Mouse (Mus musculus) erythroblast, embryonic 14.5 days (primary cell): ENCODE measurements around the gene Tdrd9. TPM values are rescaled to one million over a fixed set of nuclear protein-coding genes. Genes with fewer than 3 reads are reported as not detected.

Experiments
- H3K27me3 ChIP-seq: 2 replicates; pipeline ENCODE4 v1.6.1; 2012; ENCODE audit warnings: inconsistent platforms; ENCODE audit not compliant: control insufficient read depth
- H3K36me3 ChIP-seq: 2 replicates; pipeline ENCODE4 v1.6.1; 2012; ENCODE audit warnings: mild to moderate bottlenecking, inconsistent platforms; ENCODE audit not compliant: control insufficient read depth
- H3K4me1 ChIP-seq: 2 replicates; pipeline ENCODE4 v1.6.1; 2012; ENCODE audit warnings: inconsistent platforms; ENCODE audit not compliant: control insufficient read depth
- H3K4me3 ChIP-seq: replicated peaks from 2 replicates; pipeline ENCODE3; 2012; ENCODE audit warnings: moderate library complexity, mild to moderate bottlenecking, inconsistent platforms
- H3K9me3 ChIP-seq: 2 replicates; pipeline ENCODE4 v1.6.1; 2012; ENCODE audit warnings: low read length, inconsistent platforms, mixed read lengths; ENCODE audit not compliant: control insufficient read depth
- GATA1 ChIP-seq: IDR thresholded peaks from 2 replicates; pipeline ENCODE4 v1.6.1; 2012; ENCODE audit warnings: low read length, inconsistent platforms, mixed read lengths
- TAL1 ChIP-seq: IDR thresholded peaks from 3 replicates; pipeline ENCODE4 v1.6.1; 2012; ENCODE audit warnings: low read length, inconsistent platforms, mixed read lengths
- polyA plus RNA-seq: library from polyadenylated mRNA; stranded (reverse); fragments of >175 nt; gene quantifications from 2 replicates; pipeline ENCODE4 v1.2.3, GENCODE M21; 2012

The Tdrd9 gene
- polyA plus RNA-seq, 1 experiment, result not detected

DNA sequence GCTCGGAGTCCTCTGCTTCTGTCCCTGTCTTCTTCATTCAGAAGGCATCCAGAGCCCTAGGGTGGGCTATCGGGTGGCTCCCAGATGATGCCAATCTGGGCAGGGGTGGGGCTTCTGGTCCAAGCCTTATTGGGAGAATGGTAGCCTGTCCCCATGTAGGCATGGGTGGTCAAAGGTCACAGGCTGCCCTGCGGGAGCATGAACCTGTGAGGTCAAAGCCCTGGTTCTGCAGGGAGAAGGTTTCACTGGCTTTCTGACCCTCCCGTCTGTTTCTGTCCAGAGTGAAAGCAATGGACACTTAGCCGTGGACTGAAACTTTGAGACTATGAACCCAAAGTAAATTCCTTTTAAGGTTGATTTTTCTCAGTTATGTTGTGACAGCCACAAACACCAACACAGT, 15.2 kb upstream of the Tdrd9 start:
- H3K27me3 ChIP-seq, result no peaks in the 10 kb centered on the region
- no peak overlapping the region for H3K4me3 ChIP-seq
- H3K36me3 ChIP-seq, result peaks cover 26% of the 10 kb centered on the region
- H3K4me1 ChIP-seq, result peaks cover 8% of the 10 kb centered on the region
- TF ChIP-seq TAL1, result no peak
- TF ChIP-seq GATA1, result no peak
- peaks cover 5% of the 10 kb centered on the region; the same call in 1 of the 2 replicates for H3K9me3 ChIP-seq

DNA sequence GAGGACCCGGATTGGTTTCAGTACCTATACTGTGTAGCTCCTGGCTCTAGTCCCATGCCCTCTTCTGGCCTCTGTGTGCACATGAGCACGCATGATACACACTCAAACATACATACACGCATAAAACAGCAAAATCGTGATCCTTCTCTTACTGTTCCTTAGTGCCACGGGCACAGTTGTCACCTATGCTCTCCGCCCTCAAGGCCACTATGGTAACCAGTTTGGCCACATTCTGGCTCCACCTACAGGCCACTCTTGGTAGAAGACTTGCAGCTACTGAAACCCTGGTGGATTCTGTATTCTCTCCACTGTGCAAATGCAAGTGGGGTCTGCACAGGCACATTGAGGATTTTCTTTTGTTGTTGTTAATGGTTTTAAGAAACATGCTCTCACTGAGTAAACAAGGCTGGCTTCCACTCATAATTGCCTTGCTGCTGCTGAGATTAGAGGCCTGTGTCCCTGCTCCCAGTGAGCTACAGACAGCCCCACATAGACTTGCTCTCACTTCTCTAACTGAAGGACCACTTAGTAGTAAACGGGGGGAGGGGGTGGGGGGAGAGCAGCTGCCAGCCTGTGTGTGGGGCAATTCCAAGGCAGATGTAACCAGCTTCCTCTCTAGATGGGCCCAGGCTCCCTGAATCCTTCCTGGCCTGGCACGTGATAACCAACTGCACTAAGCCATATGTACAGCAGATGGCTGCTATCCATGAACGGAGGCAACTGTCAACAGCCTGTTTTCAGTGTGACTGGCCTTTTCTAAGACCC, 13.1 kb upstream of the Tdrd9 start:
- Histone ChIP-seq H3K4me1 (peaks cover 8% of the 10 kb centered on the region), H3K36me3 (peaks cover 46% of the 10 kb centered on the region), H3K9me3 (peaks cover 5% of the 10 kb centered on the region; the same call in 1 of the 2 replicates), H3K27me3 (no peaks in the 10 kb centered on the region), H3K4me3 (no peak overlapping the region)
- TF ChIP-seq TAL1 (no peak), GATA1 (no peak)

DNA sequence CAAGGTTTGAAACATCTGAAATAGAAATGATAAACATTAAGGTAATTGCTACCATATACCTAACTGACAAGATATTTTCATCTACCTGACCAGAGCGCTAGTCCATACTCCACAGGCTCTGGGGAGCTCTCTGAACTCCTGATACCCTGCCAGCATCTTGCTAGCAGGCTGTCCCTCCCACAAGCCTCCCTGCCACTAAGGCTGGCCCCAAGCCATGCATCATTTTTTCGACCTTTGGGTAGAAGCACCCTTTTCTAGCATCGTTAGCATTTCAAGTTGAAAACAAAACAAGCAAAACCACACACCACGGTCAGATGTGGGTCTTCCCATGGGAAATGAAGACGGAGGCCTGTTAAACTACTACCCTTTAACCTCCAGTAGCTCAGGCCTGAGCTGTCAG, 8.0 kb upstream of the Tdrd9 start:
- no peak for TF ChIP-seq GATA1
- Histone ChIP-seq H3K27me3 (no peaks in the 10 kb centered on the region), H3K4me1 (peaks cover 33% of the 10 kb centered on the region), H3K4me3 (no peak overlapping the region), H3K36me3 (peaks cover 62% of the 10 kb centered on the region), H3K9me3 (peaks cover 5% of the 10 kb centered on the region; the same call in 1 of the 2 replicates)

DNA sequence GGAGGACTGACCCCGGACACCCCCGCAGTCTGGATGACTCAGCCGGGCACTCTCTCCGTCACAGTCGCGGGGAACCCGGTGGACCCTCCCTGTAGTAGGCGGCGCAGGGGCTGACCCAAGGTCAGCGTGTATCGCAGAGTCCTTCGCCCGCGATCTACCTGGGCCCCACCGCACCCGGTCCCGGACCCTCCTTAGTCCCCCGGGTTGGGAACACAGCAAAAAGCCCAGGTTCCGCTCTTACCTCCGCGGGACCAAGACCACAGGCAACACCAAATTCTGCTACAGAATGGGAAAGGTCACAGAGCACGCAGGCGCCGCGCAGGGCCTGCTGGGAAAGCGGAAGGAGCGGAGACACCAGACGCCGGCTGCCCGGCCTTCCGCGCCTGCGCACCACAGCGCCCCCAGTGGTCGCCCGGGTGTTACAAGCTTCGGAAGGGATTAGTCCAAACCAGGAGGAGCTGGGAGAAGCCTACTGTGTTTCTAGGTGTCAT, 4.6 kb upstream of the Tdrd9 start, which contains the start of gene Atp5mpl:
Atp5mpl (minus strand) TSS at position 295 of the 491 bp plus-strand sequence.
- no peaks in the 10 kb centered on the region for H3K27me3 ChIP-seq
- H3K4me1 ChIP-seq, result peaks cover 30% of the 10 kb centered on the region
- peak within 1 kb of the TSS; percentile 86 for H3K4me3 ChIP-seq

DNA sequence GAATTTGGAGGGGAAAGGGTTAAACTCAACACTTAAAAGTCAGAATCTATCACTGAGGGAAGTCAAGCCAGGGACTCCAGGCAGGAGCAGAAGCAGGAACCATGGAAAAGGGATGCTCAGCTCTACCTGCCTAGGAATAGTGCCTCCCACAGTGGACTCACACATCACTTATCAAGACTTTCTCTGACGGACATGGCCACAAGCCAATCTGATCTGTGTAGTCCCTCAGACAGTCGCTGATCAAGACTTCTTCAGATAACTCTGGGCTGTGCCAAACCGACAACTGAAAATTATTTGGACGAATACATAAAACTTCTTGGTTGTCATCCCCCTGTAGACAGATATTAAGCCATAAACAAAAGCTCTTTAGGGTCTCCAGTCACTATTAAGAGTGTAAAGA, 1.3 kb upstream of the Tdrd9 start:
- no peaks in the 10 kb centered on the region for H3K9me3 ChIP-seq
- TF ChIP-seq TAL1 (no peak), GATA1 (no peak)
- no peak overlapping the region for H3K4me3 ChIP-seq
- H3K4me1 ChIP-seq, result peaks cover 18% of the 10 kb centered on the region
- no peaks in the 10 kb centered on the region for H3K27me3 ChIP-seq
- H3K36me3 ChIP-seq, result no peaks in the 10 kb centered on the region; the same call in 1 of the 2 replicates

More for the DNA sequence above, 4.6 kb upstream of the Tdrd9 start, which contains the start of gene Atp5mpl:
- Histone ChIP-seq H3K9me3 (no peaks in the 10 kb centered on the region), H3K36me3 (peaks cover 30% of the 10 kb centered on the region)
- no peak for TF ChIP-seq GATA1
- no peak for TF ChIP-seq TAL1

DNA sequence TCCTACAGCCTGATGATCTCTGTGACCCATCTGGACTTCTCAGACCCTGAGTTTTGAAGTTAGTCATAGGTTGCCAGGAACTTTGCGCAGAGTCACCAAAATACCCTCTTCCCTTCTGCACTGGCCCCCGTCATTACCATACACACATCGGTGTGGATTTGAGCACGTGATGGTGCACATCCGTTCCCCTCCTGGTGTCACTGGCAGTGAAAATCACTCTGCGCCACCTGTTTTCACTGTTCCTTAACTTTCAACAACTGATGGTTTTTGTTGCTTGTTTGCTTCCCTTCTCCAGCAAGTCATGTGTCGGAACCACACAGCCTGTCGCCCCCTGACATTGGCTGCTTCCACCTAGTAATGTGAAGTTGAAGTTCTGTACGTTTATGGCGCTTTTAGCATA, 1.1 kb downstream of the Tdrd9 start:
- H3K27me3 ChIP-seq, result peaks cover 2% of the 10 kb centered on the region; the same call in 1 of the 2 replicates
- H3K36me3 ChIP-seq, result no peaks in the 10 kb centered on the region
- TF ChIP-seq TAL1 (no peak), GATA1 (no peak)
- no peak overlapping the region for H3K4me3 ChIP-seq
- no peaks in the 10 kb centered on the region for H3K4me1 ChIP-seq
- no peaks in the 10 kb centered on the region for H3K9me3 ChIP-seq

DNA sequence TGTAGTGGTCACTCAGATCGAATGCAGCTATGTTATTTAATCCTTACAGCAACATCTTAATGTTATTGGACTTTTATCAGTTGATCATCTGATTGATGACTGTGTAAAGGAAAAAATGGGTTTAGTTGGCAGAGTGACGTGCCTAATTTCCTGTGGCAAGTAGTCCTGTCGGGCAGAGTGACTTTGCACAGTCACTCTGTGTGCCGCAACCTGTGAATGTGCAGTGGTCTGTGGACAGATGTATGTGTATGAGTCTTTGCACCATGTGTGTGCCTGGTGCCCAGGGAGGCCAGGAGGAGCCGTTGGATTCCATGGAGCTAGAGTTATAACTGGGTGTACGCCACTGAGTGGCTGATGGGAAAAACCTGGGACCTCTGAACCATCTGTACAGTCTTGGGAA, 3.2 kb downstream of the Tdrd9 start:
- Histone ChIP-seq H3K4me3 (no peak overlapping the region), H3K4me1 (no peaks in the 10 kb centered on the region), H3K36me3 (no peaks in the 10 kb centered on the region), H3K27me3 (peaks cover 7% of the 10 kb centered on the region), H3K9me3 (no peaks in the 10 kb centered on the region)
- TF ChIP-seq GATA1, result no peak
- TF ChIP-seq TAL1, result no peak

DNA sequence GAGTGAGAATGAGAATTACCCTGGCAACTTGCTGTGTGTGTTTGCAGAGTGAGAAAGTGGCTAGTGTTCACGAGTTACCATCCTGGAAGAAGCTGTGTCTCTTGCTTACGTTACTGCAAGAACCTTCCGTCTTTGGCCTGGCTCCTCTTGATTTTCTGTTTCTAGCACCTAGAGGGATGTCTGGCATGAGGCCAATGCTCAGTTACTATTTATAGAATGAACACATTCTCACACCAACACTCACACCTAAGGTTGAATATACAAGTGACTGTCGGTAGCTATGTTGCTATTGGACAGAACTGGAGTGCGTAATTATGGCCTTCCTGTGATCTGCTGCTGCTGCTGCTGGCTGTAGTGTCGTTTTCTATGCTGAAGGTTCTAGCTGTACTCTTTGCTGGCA, 5.8 kb downstream of the Tdrd9 start:
- TF ChIP-seq GATA1, result no peak
- TF ChIP-seq TAL1, result no peak
- H3K36me3 ChIP-seq, result no peaks in the 10 kb centered on the region
- H3K4me3 ChIP-seq, result no peak overlapping the region
- no peaks in the 10 kb centered on the region for H3K9me3 ChIP-seq
- peaks cover 7% of the 10 kb centered on the region for H3K27me3 ChIP-seq
- no peaks in the 10 kb centered on the region for H3K4me1 ChIP-seq

DNA sequence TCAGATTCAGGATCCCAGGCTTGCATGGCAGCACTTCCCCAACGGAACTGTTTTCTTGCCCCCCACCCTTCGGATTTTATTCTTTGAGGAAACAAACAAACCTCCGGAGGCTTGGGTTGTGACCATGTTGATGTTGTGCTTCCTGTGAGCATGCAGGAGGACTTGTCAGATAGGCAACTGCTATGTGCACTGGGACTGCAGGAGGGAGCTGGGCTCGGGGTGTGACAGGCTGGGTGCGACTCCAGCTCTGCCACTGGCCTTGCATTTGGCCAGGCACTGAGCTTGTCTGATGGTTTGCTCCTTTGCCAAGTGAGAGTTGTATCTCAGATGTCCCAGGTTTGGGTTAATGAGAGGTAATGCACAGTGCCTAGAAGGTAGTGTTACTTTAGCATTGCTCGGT, 6.9 kb downstream of the Tdrd9 start:
- Histone ChIP-seq H3K27me3 (peaks cover 7% of the 10 kb centered on the region), H3K9me3 (no peaks in the 10 kb centered on the region), H3K36me3 (no peaks in the 10 kb centered on the region), H3K4me3 (no peak overlapping the region), H3K4me1 (no peaks in the 10 kb centered on the region)
- no peak for TF ChIP-seq TAL1
- no peak for TF ChIP-seq GATA1
